Mouse (Mus musculus): ENCODE results near the gene Fcrla.

Gene Fcrla

DNA sequence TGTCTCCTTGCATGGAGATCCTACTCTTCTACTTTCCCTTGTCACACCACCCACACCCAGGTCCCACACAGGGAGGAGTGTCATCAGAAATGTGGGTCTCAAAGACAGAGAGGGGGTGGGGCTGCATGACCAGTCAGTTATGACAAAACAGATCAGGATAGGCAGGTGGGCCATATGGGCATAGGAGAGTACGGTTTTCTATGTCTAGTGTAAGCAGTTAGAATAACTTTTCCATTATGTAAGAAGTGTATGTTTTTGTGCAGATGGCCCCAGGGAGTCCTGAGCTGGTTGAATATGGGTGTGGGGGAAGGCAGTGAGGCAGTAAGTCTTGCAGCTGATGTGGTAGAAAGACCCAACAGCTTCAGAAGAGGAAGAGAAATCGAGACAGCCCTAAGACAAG, 1.1 kb upstream of the Fcrla start:
- no peak for DNase-seq (ENCODE audit: low read depth, low spot score)

DNA sequence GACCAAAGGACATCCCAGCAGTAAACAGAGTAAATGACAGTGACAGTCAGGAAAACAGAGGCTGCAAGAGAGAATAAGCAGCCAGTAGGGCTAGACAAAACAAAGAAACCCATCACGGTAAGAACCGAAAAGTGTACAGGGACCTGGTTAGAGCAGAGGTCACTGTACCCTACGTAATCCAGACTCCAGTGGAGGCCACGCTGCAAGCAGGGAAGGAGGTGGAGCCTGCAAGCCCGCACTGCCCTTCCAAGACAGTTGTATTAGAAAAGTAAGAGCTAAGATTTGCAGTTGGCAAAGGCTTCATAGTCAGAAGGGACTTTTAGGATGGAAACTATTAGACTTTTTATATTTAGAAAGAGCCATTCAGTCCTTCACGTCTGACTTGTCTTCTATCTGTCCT, 442 bp downstream of the Fcrla start:
- DNase-seq (ENCODE audit: low read depth, low spot score), result no peak

DNA sequence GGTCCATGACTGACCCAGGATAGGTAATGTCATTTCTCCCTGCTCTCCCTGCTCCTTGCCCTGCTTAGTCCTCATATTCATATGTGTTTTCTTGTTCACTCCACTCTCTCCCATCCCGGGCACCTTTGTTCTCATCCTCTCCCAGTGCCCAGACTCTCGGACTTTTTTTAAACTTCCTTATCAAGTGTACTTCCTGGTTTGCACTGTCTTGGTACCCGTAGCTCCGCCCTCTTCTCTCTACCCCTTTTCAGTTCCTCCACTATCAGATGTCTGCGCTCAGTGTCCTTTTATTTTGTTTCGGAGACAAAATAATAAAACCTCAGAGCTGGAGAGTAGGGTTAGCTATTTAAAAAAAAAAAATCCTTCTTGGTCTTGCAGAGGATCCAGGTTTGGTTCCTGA, 2.9 kb downstream of the Fcrla start:
- DNase-seq (ENCODE audit: low read depth, low spot score), result no peak

DNA sequence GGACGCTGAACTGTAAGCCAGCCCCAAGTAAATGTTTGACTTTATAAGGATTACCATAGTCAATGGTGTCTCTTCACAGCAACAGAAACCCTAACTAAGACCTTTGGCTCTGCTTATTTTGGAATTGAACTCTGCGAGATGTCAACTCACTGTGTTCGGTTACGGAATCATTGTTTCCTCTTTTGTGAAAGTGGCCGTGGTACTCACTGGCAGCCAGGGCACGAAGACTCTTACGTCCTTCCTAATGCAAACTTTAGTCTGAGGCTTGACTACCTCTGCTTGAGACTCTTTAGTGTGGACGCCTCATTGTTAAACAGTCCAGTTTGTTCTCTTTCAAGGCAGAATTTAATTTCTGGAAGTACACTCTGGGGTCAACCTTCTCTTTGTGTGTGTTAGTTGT, 8.1 kb downstream of the Fcrla start:
- no peak for DNase-seq (ENCODE audit: low read depth, low spot score)

DNA sequence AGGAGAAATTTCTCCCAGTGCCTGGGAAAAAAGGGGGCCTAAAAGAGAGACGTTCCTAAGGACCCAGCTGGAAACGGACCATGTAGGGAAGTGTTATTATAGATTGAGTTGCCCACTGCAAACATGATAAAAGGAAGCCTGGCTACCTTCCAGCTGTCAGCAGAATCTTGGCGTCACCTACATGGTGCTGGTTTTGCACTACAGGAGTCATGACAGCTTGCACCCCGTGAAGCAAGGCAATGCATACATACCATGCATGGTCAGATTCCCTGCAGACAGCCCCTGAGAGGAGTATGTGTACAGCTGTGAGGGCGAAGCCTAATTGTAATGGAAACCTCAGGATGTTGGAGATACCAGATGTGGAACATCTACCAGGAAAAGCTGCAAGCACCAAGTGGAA, 11.7 kb downstream of the Fcrla start:
- no peak for DNase-seq (ENCODE audit: low read depth, low spot score)

DNA sequence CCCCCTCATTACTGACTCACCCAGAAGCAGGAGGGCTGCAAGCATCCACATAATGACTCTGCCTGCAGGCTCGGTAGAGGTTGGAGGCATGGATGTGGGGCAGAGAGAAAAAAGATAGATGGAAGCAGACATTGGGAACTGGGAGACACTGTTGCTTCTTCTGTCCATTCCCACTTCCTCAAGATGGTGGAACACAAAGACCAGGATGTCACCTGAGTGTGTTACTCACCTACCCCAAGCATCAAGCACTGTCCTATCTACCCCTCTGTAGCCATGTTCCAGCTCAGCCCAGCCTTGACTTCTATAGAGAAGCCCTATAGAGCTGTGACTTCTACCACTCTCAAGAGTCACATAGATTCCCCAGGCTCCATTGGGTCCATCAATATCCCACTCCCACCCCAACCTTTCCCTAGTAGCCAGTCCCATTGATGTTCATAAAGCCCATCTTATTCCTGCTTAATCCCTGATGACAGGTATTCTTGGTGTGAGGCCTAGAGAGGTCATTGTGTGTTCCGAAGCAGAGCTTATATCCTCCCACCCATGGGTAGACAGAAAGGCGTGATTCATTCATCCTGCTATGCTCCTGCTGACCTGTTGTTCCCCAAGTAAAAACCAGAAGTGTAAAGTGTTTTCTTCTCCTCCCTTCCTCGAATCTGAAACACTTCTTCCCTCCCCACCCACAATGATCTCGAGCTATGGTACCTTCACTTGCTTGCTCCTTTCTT, 14.3 kb downstream of the Fcrla start, which contains the start of gene Fcrlb:
Gene Fcrlb (minus strand): TSS at position 51 of the 725 bp plus-strand sequence.
- no peak for DNase-seq (ENCODE audit: low read depth, low spot score)

DNA sequence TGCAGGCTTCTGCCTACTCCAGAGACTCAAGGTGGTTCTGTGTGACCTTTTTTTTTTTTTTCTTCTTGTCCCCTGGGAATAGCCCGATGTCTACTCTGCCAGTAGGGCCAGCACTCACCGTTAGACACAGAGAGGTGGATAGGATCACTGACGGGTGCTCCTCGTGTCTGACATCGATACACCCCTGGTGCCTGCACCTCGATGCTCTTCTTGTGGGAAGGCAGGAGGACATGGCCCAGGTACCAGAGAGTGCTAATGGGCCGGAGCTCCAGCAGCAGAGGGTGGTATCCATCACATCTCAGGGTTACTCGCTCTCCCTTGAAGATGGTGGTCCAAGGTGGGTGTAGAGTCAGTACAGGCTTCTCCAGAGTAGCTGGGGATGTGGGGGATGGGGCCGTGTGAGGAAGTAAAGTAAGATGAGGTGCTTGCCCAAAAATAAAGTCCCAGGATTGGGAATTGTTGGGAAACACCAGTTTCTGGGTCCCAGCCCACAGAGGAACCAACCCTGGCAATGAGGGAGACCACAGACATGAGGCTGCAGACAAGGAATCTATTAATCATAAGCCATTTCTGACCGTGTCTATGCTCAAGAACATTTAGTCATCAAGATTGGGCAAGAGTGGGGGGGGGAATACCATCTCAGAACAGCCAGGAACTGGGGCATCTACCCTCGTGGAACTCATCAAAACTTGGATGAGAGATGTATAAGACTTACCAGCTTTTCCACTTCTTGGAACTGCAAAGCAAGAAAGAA, 15.3 kb downstream of the Fcrla start:
- no peak for DNase-seq (ENCODE audit: low read depth, low spot score)

DNA sequence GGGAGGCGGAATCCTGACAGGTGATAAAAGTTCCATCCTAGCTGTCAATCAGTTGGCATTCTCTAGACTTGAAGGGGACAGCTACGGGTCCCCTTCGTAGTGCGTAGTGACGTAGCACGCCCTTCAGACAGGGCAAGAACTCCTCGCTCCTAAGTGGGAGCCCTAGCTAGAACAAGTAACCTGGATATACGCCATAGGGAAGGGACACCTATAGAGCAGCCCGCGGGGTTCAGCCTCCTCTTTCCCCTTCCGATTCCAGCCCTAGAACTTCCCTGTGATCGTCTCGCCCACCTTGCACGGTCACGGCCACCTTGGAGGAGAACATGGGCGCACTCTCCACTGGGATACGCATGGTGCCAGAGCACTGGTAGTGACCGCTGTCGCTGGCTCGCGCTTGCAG, 19.0 kb downstream of the Fcrla start:
- DNase-seq (ENCODE audit: low read depth, low spot score), result no peak

DNA sequence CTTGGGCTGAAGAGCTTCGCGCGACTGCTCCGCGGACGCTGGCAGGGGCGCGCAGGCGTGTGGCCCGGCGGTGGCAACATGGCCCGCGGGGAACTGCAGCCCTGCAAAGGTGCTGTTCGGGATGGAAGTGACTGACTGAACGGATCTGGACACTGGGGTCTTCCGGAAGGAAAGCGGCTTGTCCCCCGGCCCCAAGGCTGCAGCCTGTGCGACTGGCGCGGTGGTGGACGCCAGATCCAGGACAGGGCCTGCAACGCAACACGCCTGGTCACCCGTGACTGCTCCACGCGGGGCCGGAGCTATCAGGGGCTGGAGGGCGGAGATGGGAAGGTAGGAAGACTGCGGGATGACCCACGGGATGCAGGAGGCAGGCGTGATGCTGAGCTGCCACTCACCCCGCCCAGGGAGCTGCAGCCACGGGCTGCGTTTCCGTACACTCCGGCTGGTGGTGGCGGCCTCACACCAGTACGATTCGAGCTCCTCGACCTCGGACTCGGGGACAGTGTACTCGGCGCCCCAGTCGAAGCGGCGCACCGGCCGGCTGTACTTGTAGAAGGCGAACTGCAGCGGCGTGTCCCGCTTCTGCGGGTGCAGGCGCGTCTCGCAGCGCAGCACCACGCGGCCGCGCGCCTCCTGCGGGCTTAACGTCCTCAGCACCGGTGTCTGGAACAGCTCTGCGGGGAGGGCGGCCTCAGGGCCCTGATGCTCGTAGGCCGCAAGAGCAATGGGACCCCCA, 19.8 kb downstream of the Fcrla start:
- no peak for DNase-seq (ENCODE audit: low read depth, low spot score)

DNA sequence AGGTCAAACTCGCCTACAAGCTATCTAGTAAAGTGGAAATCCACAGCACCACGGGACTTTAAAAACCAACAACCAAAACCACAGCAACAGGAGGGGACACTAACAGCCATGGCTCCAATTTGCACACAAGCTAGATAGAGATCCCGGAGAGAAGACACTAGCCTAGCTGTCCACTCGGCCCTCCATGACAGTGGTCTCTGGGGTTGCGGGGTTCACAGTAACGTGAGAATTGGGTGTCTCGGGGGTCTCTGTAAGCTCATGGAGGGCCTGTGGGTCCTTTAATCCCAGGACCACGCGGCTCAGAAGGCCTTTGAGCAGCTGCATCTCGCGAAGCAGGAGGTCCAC, 20.3 kb downstream of the Fcrla start:
- DNase-seq (ENCODE audit: low read depth, low spot score), result no peak

DNA sequence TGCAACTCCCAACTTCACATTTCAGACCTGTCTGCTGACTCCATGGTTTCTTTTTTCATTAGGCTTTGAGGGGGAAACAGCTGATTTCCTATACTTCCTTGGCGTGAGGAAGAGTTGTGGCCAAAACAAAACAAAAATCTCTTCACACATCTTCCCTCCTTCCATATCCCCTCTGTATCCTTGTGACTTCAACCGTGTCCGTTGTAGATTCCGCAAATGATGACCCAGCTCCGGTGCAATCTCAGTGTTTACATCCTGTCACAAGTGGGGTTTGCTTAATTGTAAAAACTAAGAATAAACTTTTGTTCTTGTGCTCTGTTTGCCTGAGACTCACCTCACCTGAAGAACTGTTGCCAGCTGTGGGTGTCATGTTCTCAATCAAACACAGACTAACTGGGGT, 23.9 kb downstream of the Fcrla start:
- DNase-seq (ENCODE audit: low read depth, low spot score), result no peak

DNA sequence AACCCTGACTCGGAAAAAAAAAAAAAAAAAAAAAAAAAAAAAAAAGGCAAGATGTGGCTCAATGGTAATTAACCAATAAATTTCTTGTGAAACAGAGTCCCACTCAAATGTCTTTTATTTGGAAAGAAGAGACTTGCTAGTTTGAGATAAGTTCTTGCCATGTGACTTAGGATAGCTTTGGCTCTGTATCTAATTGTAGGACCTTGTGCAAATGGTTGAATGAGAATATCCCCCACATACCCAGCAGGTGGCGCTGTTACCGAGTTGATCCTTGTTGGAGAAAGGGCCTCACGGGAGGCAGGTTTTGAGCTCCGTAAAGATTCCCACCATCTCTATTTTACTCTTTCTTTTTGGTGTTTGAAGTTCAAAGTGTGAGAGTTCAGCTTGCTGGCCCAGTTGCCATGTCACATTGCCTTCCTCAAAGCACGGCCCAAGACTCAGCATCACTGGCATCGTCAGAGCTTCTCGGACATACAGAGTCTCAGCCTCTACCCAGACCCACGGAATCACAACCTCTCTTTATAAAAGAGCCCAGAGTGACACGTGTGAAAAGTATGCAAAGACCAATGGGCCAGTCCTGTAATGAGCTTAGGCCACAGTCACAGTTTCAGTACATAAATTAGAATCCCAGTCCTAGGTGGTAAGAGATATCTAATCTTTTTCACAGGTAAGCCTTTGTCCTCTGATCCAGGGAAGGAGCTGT, 25.7 kb downstream of the Fcrla start:
- no peak for DNase-seq (ENCODE audit: low read depth, low spot score)

DNA sequence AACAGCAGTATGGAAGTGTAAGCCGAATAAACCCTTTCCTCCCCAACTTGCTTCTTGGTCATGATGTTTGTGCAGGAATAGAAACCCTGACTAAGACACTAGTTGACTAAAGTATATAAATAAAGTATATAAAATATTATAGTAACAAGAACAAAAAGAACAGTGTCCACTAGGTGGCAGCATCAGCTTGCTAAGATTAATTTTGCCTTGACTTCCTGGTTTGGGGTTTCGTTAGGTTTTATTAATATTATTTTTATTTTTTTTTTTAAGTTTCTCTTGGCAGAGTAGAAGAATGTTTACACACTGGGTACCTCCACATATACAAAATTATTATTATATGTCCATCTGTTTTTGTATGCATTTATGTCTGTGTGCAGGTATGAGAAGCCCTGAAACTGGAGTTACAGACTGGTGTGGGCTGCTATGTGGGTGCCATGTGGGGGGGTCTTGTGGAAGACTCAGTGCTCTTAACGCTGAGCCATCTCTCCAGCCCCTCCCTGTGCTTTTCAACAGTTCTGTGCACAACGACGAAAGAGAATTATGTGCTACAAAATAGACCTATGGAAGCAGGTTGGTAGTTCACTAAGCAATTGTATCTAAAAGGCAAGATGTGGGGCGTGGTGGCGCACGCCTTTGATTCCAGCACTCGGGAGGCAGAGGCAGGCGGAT, 26.4 kb downstream of the Fcrla start:
- DNase-seq (ENCODE audit: low read depth, low spot score), result no peak

DNA sequence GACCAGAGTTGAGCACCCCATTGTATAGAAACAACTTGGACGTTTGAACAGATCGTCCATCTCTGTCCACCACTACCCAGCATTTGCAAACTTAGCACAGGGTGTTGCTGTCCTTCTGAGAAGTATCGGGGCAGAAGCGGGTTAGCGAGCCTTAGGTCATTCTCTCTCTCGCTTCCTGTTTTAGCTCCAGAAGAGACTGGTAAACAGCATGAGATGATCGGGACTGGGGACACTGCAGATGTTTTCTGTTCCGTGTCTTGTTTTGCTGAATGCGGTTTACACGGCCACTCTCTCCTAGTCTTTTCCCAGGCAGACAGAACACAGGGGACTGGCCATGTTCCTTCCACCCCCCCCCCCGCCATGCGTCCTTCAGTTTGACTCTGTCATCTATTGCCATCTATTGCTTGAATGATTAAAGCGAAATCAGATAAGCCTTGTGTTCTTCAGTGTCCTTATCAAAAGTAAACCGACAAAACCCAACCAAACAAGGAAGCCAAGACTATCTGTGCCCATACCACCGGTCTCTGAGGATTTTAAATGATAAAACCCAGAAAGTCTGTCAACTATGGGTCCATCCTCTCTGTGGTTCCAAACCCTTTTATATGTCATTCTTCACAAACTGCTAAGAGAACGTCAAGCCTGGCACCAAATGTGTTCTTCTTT, 28.8 kb downstream of the Fcrla start:
- no peak for DNase-seq (ENCODE audit: low read depth, low spot score)

DNA sequence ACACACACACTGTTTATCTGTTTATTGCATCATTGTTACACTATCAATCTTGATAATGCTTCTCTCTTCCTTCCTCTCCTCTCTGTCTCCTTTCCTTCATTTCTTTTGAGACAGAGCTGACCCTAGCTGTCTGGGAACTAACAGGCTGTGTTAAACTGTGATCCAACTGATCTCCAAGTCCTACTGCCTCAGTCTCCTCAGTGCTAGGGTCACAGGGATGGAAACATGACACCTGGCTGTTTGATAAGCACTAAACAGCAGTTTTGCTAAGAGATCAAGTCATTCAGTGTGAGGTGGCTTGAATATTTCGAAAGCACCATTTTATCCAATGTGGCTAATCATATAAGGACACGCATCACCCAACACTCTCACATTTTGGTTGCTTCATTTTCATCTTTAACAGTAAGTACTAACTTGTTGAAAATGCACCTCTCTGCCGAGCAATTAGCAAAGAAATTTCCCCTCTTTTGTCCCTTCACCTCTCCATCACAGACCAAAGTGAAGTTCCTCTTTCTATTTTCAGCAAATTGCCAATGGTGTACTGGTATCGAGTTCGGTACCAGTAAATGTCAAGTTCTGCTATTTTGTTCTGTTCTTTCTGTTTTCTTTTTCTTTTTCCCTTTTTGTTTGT, 30.6 kb downstream of the Fcrla start:
- DNase-seq (ENCODE audit: low read depth, low spot score), result no peak

DNA sequence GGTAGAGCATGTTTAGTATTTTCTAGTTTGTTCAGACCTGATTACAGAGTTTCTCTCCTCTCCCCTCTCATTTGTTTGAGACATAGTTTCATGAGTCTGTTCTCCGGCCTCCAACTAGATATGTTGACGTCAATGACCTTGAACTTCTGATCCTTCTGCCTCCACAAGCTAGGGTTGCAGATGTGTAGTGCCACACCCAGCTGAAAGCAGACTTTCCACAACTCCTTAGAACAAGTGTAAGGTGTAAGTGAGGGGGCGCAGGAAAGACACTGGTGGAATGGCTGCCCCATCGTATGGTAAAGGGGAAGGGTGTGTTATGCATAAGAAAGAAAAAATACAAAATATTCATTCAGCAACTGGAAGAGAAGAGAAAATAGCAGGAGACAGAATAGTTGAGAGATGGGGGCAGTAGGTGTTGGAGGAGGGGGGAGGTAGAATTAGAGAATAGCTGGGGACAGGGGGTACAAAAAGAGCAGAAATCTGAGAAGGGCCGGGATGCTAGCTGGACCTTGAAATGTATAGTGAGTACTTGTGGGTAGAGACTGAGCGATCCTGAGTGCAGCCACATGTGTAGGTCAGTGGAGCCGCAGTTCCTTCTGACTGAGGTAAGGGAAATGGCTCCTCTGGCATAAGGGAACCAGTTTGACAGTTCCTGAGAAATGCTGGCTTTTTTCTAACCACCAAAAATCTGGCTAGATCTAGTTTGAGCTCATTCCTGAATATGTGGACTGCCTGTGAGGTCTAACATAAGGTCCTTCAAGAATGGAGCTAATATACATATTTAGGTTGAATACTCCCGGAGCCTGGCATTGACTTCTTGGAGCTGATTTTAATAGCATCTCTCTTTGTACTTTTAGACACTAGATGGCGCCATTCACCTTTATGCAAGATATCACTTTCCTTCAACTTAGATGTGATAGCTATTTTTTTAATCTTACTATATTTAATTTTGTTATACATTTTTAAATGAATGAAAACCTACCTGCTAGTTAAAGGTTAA, 32.5 kb downstream of the Fcrla start:
- DNase-seq (ENCODE audit: low read depth, low spot score), result no peak

DNA sequence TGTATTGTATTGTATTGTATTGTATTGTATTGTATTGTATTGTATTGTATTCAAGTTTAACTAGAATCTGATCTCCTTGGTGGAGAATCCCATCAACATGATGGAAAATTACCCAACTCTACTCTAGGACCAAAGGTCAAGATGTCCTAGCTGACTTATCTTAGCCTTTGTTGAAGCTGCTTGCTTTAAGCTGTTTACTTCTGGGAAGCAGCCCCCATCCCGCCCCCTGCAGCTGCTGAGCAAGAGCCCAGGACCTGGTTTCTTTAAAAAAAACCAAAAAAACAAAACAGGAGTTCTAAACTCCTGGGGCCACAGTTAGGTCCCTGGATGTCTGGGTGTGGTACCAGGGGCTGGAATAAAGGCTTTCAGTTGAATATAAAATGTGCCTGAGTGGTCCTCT, 35.1 kb downstream of the Fcrla start:
- DNase-seq (ENCODE audit: low read depth, low spot score), result no peak

DNA sequence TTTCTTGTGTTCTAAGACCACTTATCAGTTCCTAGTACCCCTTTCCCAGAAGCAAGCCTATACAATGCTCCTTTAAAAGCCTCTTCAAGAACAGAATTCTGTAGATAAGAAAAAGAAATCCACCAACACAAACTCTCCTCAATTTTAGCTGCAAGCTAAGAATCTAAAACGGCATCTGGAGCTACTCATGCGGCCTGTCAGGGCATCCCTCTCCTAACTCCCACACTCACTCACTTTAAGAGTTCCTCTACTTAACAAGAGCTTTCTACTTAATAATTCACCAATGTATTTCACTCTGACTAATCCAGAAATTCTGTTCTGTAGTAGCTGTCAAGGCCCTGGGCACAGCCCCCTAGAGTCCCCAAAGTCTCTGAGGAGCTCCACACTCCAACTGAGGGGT, 35.7 kb downstream of the Fcrla start:
- no peak for DNase-seq (ENCODE audit: low read depth, low spot score)

DNA sequence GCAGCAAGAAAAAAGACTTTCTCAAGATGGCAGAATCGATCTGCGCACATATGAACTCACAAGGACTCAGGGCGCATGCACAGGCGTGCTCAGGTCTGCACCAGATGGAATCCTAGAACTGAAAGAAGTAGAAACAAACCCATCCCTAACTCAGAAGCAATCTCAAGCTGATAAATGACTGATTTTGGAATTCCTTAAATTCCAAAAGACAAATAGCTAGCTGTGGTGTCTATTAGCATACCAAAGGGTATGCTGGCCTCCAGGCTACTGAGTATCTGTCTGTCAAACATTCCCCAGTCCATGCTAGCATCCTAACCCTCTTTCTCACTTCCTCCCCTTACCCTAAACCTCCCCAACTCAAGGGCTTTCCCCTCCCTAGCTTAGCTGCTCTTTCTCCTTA, 38.1 kb downstream of the Fcrla start:
- no peak for DNase-seq (ENCODE audit: low read depth, low spot score)
